9 mouse cellular contexts compared by ENCODE assay signal in genomic region chr1:134636684-134637083, GRCm38 (mm10). TPM values are rescaled to one million over a fixed set of nuclear protein-coding genes. Genes with fewer than 3 reads are reported as not detected.
DNase-seq lines count a peak whose midpoint lies in the region; ATAC-seq lines count a peak whose summit lies in the region.
"Had no signal": no experiment of that assay in that cellular context is flagged by ENCODE, and none has a peak within 500 bp of the region (broad histone marks: within the 10 kb centered on the region; RNA-seq: fewer than 3 reads in every experiment).

No protein-coding gene starts in this region.

- no peak overlapping the region for H3K9ac ChIP-seq in forebrain, embryonic 11.5 days (ENCODE audit: low read length)
- H3K9ac ChIP-seq in forebrain, embryonic 16.5 days (replicated peaks; ENCODE audit: low read depth, low read length) = no peak overlapping the region
- H3K9ac ChIP-seq in embryonic facial prominence, embryonic 11.5 days (replicated peaks; ENCODE audit: low read length) = no peak overlapping the region
- no peak overlapping the region for H3K9ac ChIP-seq in heart, embryonic 11.5 days (ENCODE audit: low read depth, low read length)
- H3K9ac ChIP-seq: liver, embryonic 15.5 days had no signal

- no peaks in the 10 kb centered on the region for H3K4me1 ChIP-seq in forebrain, embryonic 11.5 days (replicated peaks; ENCODE audit: control insufficient read depth, insufficient read depth, low read length)
- 0 out of 2 replicates have a peak, but pooled peaks cover 4% of the 10 kb centered on the region for H3K4me1 ChIP-seq in forebrain, embryonic 16.5 days (replicated peaks; ENCODE audit: control insufficient read depth, insufficient read depth, low read length)
- no peaks in the 10 kb centered on the region; the same call in 1 of the 2 replicates for H3K4me1 ChIP-seq in embryonic facial prominence, embryonic 11.5 days (ENCODE audit: control insufficient read depth, insufficient read depth, low read length)
- no peaks in the 10 kb centered on the region for H3K4me1 ChIP-seq in heart, embryonic 11.5 days (ENCODE audit: control insufficient read depth, insufficient read depth, low read length)
- H3K4me1 ChIP-seq: liver, embryonic 15.5 days had no signal

- H3K27me3 ChIP-seq in forebrain, embryonic 11.5 days (ENCODE audit: control insufficient read depth, insufficient read depth, low read length) = no peaks in the 10 kb centered on the region; the same call in 1 of the 2 replicates
- no peaks in the 10 kb centered on the region for H3K27me3 ChIP-seq in forebrain, embryonic 16.5 days (replicated peaks; ENCODE audit: control insufficient read depth, insufficient read depth, low read length)
- H3K27me3 ChIP-seq in embryonic facial prominence, embryonic 11.5 days (ENCODE audit: control insufficient read depth, insufficient read depth, low read length) = no peaks in the 10 kb centered on the region
- no peaks in the 10 kb centered on the region for H3K27me3 ChIP-seq in heart, embryonic 11.5 days (ENCODE audit: control insufficient read depth, insufficient read depth, low read length)

- intact Hi-C loops in left cerebral cortex, postnatal 4 days (cut with DNase I) = loop anchor here (5.0 kb wide), 1 partner anchor 201 kb away; no protein-coding TSS in a partner anchor

- no peak overlapping the region for H3K4me2 ChIP-seq in forebrain, embryonic 11.5 days (ENCODE audit: low read depth, low read length, severe bottlenecking)
- H3K4me2 ChIP-seq in forebrain, embryonic 16.5 days (ENCODE audit: low read length) = no peak overlapping the region
- no peak overlapping the region for H3K4me2 ChIP-seq in embryonic facial prominence, embryonic 11.5 days (ENCODE audit: low read depth, low read length)
- no peak overlapping the region for H3K4me2 ChIP-seq in heart, embryonic 11.5 days
- H3K4me2 ChIP-seq: liver, embryonic 15.5 days had no signal

- H3K27ac ChIP-seq in forebrain, embryonic 11.5 days (ENCODE audit: low read depth, low read length) = no peak overlapping the region
- H3K27ac ChIP-seq in forebrain, embryonic 16.5 days (ENCODE audit: low read length) = no peak overlapping the region
- no peak overlapping the region for H3K27ac ChIP-seq in embryonic facial prominence, embryonic 11.5 days (replicated peaks; ENCODE audit: low read depth, low read length)
- H3K27ac ChIP-seq in heart, embryonic 11.5 days (ENCODE audit: low read depth, low read length) = no peak overlapping the region
- H3K27ac ChIP-seq: liver, embryonic 15.5 days had no signal

- H3K9me3 ChIP-seq in forebrain, embryonic 11.5 days (ENCODE audit: control insufficient read depth, low read length) = no peaks in the 10 kb centered on the region
- no peaks in the 10 kb centered on the region for H3K9me3 ChIP-seq in forebrain, embryonic 16.5 days (ENCODE audit: control insufficient read depth, low read length)
- no peaks in the 10 kb centered on the region for H3K9me3 ChIP-seq in embryonic facial prominence, embryonic 11.5 days (replicated peaks; ENCODE audit: control insufficient read depth, low read length)
- no peaks in the 10 kb centered on the region for H3K9me3 ChIP-seq in heart, embryonic 11.5 days (replicated peaks; ENCODE audit: control insufficient read depth, low read length)
- H3K9me3 ChIP-seq: liver, embryonic 15.5 days had no signal

- H3K4me3 ChIP-seq in forebrain, embryonic 11.5 days (ENCODE audit: low read depth, low read length) = no peak overlapping the region
- H3K4me3 ChIP-seq in forebrain, embryonic 16.5 days (replicated peaks; ENCODE audit: low read length) = no peak overlapping the region
- H3K4me3 ChIP-seq in embryonic facial prominence, embryonic 11.5 days (ENCODE audit: low read depth, low read length) = no peak overlapping the region
- H3K4me3 ChIP-seq in heart, embryonic 11.5 days (ENCODE audit: low read depth, low read length) = no peak overlapping the region
- H3K4me3 ChIP-seq: liver, embryonic 15.5 days had no signal

- 14% methylated on average over 3 of the region's 3 CpGs for WGBS in forebrain, embryonic 11.5 days
- 10% methylated on average over 3 of the region's 3 CpGs for WGBS in forebrain, embryonic 16.5 days
- WGBS in embryonic facial prominence, embryonic 11.5 days = 7% methylated on average over 3 of the region's 3 CpGs
- 11% methylated on average over 3 of the region's 3 CpGs for WGBS in heart, embryonic 11.5 days (ENCODE audit: insufficient replicate concordance)

- DNase-seq in forebrain, embryonic 11.5 days (ENCODE audit: low spot score) = peak; percentile 51
- DNase-seq in right cerebral cortex, adult 18-20 months = peak; percentile 37
- no peak for DNase-seq in right cerebral cortex, postnatal 36 days (ENCODE audit: low spot score in 2 of 2)
- peak; percentile 57 for DNase-seq in embryonic facial prominence, embryonic 11.5 days (ENCODE audit: low spot score)
- peak; percentile 44 for DNase-seq in left cerebral cortex, postnatal 4 days
- DNase-seq in right cerebral cortex, postnatal 10 days (ENCODE audit: low spot score in 2 of 2) = peak; percentile 61 to 70

- peaks cover 6% of the 10 kb centered on the region; the same call in 1 of the 2 replicates for H3K36me3 ChIP-seq in forebrain, embryonic 11.5 days (ENCODE audit: control insufficient read depth, insufficient read depth, low read length)
- H3K36me3 ChIP-seq in forebrain, embryonic 16.5 days (ENCODE audit: control insufficient read depth, insufficient read depth) = peaks cover 12% of the 10 kb centered on the region; the same call in 1 of the 2 replicates
- peaks cover 9% of the 10 kb centered on the region for H3K36me3 ChIP-seq in embryonic facial prominence, embryonic 11.5 days (replicated peaks; ENCODE audit: control insufficient read depth, insufficient read depth, low read depth, low read length)
- peaks cover 10% of the 10 kb centered on the region for H3K36me3 ChIP-seq in heart, embryonic 11.5 days (ENCODE audit: control insufficient read depth, insufficient read depth, low read length)

- no peak for ATAC-seq in forebrain, embryonic 11.5 days (replicated peaks; ENCODE audit: low FRiP score)
- ATAC-seq in forebrain, embryonic 16.5 days = no peak
- ATAC-seq in embryonic facial prominence, embryonic 11.5 days (replicated peaks; ENCODE audit: insufficient number of reproducible peaks, low FRiP score, low TSS enrichment, low read depth) = no peak
- no peak for ATAC-seq in heart, embryonic 11.5 days (replicated peaks; ENCODE audit: insufficient number of reproducible peaks, low FRiP score, low TSS enrichment)

RNA-seq across cellular contexts. Expression of gene Syt2, which starts 9.8 kb away (rescaled TPM):
- 0.84 and 0.95 TPM in 2 replicates for polyA plus RNA-seq in forebrain, embryonic 11.5 days (2014; fragmentation: Nextera tagmentation; extraction: Ambion mirVana)
- 1.1 and 2.2 TPM in 2 replicates for polyA plus RNA-seq in forebrain, embryonic 16.5 days (2015; fragmentation: Nextera tagmentation; extraction: Ambion mirVana)
- polyA plus RNA-seq in embryonic facial prominence, embryonic 11.5 days (2014; fragmentation: Nextera tagmentation; extraction: Ambion mirVana) = 0.80 and 3.2 TPM in 2 replicates
- 1 to 10 TPM; 2.2 to 3.9 TPM for total RNA-seq in left cerebral cortex, postnatal 4 days (2021)
- 0.37 and 0.79 TPM in 2 replicates for polyA plus RNA-seq in heart, embryonic 11.5 days (2014; fragmentation: Nextera tagmentation; extraction: Ambion mirVana)

Comparison
In these comparisons a context has a peak if more than half of its experiments do, and no peak if none do; other contexts are left out.
1. DNase-seq: peak in forebrain, embryonic 11.5 days (single experiment), right cerebral cortex, adult 18-20 months (single experiment), embryonic facial prominence, embryonic 11.5 days (single experiment), left cerebral cortex, postnatal 4 days (single experiment) and right cerebral cortex, postnatal 10 days (2 of 2); none in right cerebral cortex, postnatal 36 days (0 of 2).